Mouse (Mus musculus): ENCODE results near the gene Pabpn1l. TPM values are rescaled to one million over a fixed set of nuclear protein-coding genes. Genes with fewer than 3 reads are reported as not detected.

Pabpn1l gene
- polyA plus RNA-seq, 1 experiment = 0.55 TPM

GRCm38 (mm10) chr8:122606810-122607209, 15.7 kb downstream of the Pabpn1l start:
- Histone ChIP-seq H3K79me2 (ENCODE audit: control insufficient read depth, insufficient read depth) (no peaks in the 10 kb centered on the region), H3ac (ENCODE audit: control insufficient read depth, insufficient read length) (no peak overlapping the region), H3K36me3 (ENCODE audit: control insufficient read depth, insufficient read depth) (no peaks in the 10 kb centered on the region), H3K4me3 (no peak overlapping the region), H3K4me2 (ENCODE audit: low read depth) (no peak overlapping the region), H3K27me3 (ENCODE audit: control insufficient read depth, insufficient read depth, insufficient read length) (no peaks in the 10 kb centered on the region)
- TF ChIP-seq CEBPB (IDR thresholded peaks at IDR 0.05; ENCODE audit: insufficient read depth, poor library complexity, severe bottlenecking) (no peak), REST (IDR thresholded peaks at IDR 0.05; ENCODE audit: insufficient read depth, insufficient read length) (no peak), POLR2AphosphoS2 (IDR thresholded peaks at IDR 0.05; ENCODE audit: insufficient read length, low read depth) (no peak), TCF12 (IDR thresholded peaks at IDR 0.05; ENCODE audit: insufficient read depth, poor library complexity, severe bottlenecking) (no peak), MYOD1 (IDR thresholded peaks at IDR 0.05; ENCODE audit: control insufficient read depth in 1 of 3, insufficient read length in 2 of 3, low read depth in 2 of 3) (no peak), TCF3 (IDR thresholded peaks at IDR 0.05; ENCODE audit: insufficient read length, low read depth) (no peak), E2F4 (IDR thresholded peaks at IDR 0.05; ENCODE audit: insufficient read depth) (no peak), MYOG (IDR thresholded peaks at IDR 0.05; ENCODE audit: control insufficient read depth in 1 of 3, insufficient read depth in 1 of 3, insufficient read length in 2 of 3, low read depth in 2 of 3) (no peak), USF1 (IDR thresholded peaks at IDR 0.05; ENCODE audit: low read depth) (no peak), SRF (IDR thresholded peaks at IDR 0.05; ENCODE audit: control insufficient read depth, insufficient read length, low read depth) (no peak)

DNA sequence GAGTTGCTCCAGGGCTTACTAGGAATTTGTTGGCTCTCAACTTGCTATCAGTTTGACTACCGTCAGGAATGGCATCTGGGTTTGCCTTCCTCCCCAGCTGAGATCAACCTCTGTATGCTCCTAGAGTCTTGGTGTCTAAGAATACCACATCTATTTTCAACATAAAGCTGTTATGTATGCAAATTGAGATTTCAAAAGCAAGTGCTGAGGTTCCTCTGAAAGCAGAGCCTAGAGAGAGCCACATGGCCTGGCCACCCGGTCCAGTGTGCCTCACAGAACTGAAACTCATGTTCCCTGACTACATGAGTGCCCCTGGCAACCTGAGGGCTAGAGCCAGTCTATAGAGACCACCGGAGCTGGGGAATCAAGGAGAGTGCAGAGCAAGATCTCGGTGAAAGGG, 17.2 kb downstream of the Pabpn1l start:
- Histone ChIP-seq H3ac (ENCODE audit: control insufficient read depth, insufficient read length) (no peak overlapping the region), H3K79me2 (ENCODE audit: control insufficient read depth, insufficient read depth) (no peaks in the 10 kb centered on the region), H3K4me3 (no peak overlapping the region), H3K4me2 (ENCODE audit: low read depth) (no peak overlapping the region), H3K36me3 (ENCODE audit: control insufficient read depth, insufficient read depth) (no peaks in the 10 kb centered on the region), H3K27me3 (ENCODE audit: control insufficient read depth, insufficient read depth, insufficient read length) (no peaks in the 10 kb centered on the region)
- TF ChIP-seq MAX (IDR thresholded peaks at IDR 0.05; ENCODE audit: low read depth) (no peak), REST (IDR thresholded peaks at IDR 0.05; ENCODE audit: insufficient read depth, insufficient read length) (no peak), E2F4 (IDR thresholded peaks at IDR 0.05; ENCODE audit: insufficient read depth) (no peak), POLR2AphosphoS2 (IDR thresholded peaks at IDR 0.05; ENCODE audit: insufficient read length, low read depth) (no peak), MYOG (IDR thresholded peaks at IDR 0.05; ENCODE audit: control insufficient read depth in 1 of 3, insufficient read depth in 1 of 3, insufficient read length in 2 of 3, low read depth in 2 of 3) (no peak), POLR2A (IDR thresholded peaks at IDR 0.05; ENCODE audit: insufficient read length, low read depth) (no peak), SRF (IDR thresholded peaks at IDR 0.05; ENCODE audit: control insufficient read depth, insufficient read length, low read depth) (no peak), TCF12 (IDR thresholded peaks at IDR 0.05; ENCODE audit: insufficient read depth, poor library complexity, severe bottlenecking) (no peak), MYOD1 (IDR thresholded peaks at IDR 0.05; ENCODE audit: control insufficient read depth in 1 of 3, insufficient read length in 2 of 3, low read depth in 2 of 3) (no peak), USF1 (IDR thresholded peaks at IDR 0.05; ENCODE audit: low read depth) (no peak), TCF3 (IDR thresholded peaks at IDR 0.05; ENCODE audit: insufficient read length, low read depth) (no peak), CEBPB (IDR thresholded peaks at IDR 0.05; ENCODE audit: insufficient read depth, poor library complexity, severe bottlenecking) (no peak)

DNA sequence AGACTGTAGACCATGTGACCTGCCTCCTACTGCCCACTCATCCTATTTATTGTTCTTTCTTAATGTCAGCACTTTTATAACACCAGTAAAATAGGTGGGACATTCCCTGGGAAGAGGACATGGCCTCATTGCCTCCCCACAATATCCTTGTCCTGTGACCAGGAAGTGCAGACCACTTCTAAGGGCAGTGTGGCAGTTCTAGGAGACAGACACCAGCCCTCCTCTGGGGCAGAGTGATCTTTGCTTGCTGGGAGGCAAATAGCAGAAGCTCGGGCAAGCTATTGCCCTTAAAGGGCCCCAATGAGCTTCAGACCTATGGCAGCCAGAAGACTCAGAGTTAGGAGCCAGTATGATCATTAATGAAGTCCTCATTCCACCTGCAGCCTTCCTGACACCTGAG, 17.9 kb downstream of the Pabpn1l start:
- no peak for TF ChIP-seq MYOG (IDR thresholded peaks at IDR 0.05; ENCODE audit: control insufficient read depth in 1 of 3, insufficient read depth in 1 of 3, insufficient read length in 2 of 3, low read depth in 2 of 3)
- no peak for TF ChIP-seq REST (IDR thresholded peaks at IDR 0.05; ENCODE audit: insufficient read depth, insufficient read length)
- TF ChIP-seq E2F4 (IDR thresholded peaks at IDR 0.05; ENCODE audit: insufficient read depth) = no peak
- TF ChIP-seq SRF (IDR thresholded peaks at IDR 0.05; ENCODE audit: control insufficient read depth, insufficient read length, low read depth) = no peak
- no peak for TF ChIP-seq POLR2A (IDR thresholded peaks at IDR 0.05; ENCODE audit: insufficient read length, low read depth)
- TF ChIP-seq USF1 (IDR thresholded peaks at IDR 0.05; ENCODE audit: low read depth) = no peak
- no peak for TF ChIP-seq CEBPB (IDR thresholded peaks at IDR 0.05; ENCODE audit: insufficient read depth, poor library complexity, severe bottlenecking)
- no peak for TF ChIP-seq POLR2AphosphoS2 (IDR thresholded peaks at IDR 0.05; ENCODE audit: insufficient read length, low read depth)
- no peak for TF ChIP-seq TCF12 (IDR thresholded peaks at IDR 0.05; ENCODE audit: insufficient read depth, poor library complexity, severe bottlenecking)
- TF ChIP-seq MYOD1 (IDR thresholded peaks at IDR 0.05; ENCODE audit: control insufficient read depth in 1 of 3, insufficient read length in 2 of 3, low read depth in 2 of 3) = no peak
- Histone ChIP-seq H3K27me3 (ENCODE audit: control insufficient read depth, insufficient read depth, insufficient read length) (no peaks in the 10 kb centered on the region), H3K4me2 (ENCODE audit: low read depth) (no peak overlapping the region), H3K36me3 (ENCODE audit: control insufficient read depth, insufficient read depth) (no peaks in the 10 kb centered on the region), H3K4me3 (no peak overlapping the region), H3ac (ENCODE audit: control insufficient read depth, insufficient read length) (no peak overlapping the region), H3K79me2 (ENCODE audit: control insufficient read depth, insufficient read depth) (no peaks in the 10 kb centered on the region)

GRCm38 (mm10) chr8:122600666-122601065, 21.9 kb downstream of the Pabpn1l start:
- no peaks in the 10 kb centered on the region for H3K36me3 ChIP-seq (ENCODE audit: control insufficient read depth, insufficient read depth)
- no peak overlapping the region for H3K4me2 ChIP-seq (ENCODE audit: low read depth)
- H3K79me2 ChIP-seq (ENCODE audit: control insufficient read depth, insufficient read depth) = no peaks in the 10 kb centered on the region
- TF ChIP-seq E2F4 (IDR thresholded peaks at IDR 0.05; ENCODE audit: insufficient read depth) (no peak), USF1 (IDR thresholded peaks at IDR 0.05; ENCODE audit: low read depth) (no peak), POLR2AphosphoS2 (IDR thresholded peaks at IDR 0.05; ENCODE audit: insufficient read length, low read depth) (no peak), MAX (IDR thresholded peaks at IDR 0.05; ENCODE audit: low read depth) (no peak)
- H3ac ChIP-seq (ENCODE audit: control insufficient read depth, insufficient read length) = no peak overlapping the region
- H3K27me3 ChIP-seq (ENCODE audit: control insufficient read depth, insufficient read depth, insufficient read length) = no peaks in the 10 kb centered on the region
- H3K4me3 ChIP-seq = no peak overlapping the region

- H3K27me3 ChIP-seq (ENCODE audit: control insufficient read depth, insufficient read depth, insufficient read length) = no peaks in the 10 kb centered on the region
- H3K4me3 ChIP-seq = no peak overlapping the region
- TF ChIP-seq E2F4 (IDR thresholded peaks at IDR 0.05; ENCODE audit: insufficient read depth) (no peak), MYOD1 (IDR thresholded peaks at IDR 0.05; ENCODE audit: control insufficient read depth in 1 of 3, insufficient read length in 2 of 3, low read depth in 2 of 3) (no peak), CEBPB (IDR thresholded peaks at IDR 0.05; ENCODE audit: insufficient read depth, poor library complexity, severe bottlenecking) (no peak), POLR2AphosphoS2 (IDR thresholded peaks at IDR 0.05; ENCODE audit: insufficient read length, low read depth) (no peak), REST (IDR thresholded peaks at IDR 0.05; ENCODE audit: insufficient read depth, insufficient read length) (no peak), MAX (IDR thresholded peaks at IDR 0.05; ENCODE audit: low read depth) (no peak), TCF3 (IDR thresholded peaks at IDR 0.05; ENCODE audit: insufficient read length, low read depth) (no peak), SRF (IDR thresholded peaks at IDR 0.05; ENCODE audit: control insufficient read depth, insufficient read length, low read depth) (no peak), MYOG (IDR thresholded peaks at IDR 0.05; ENCODE audit: control insufficient read depth in 1 of 3, insufficient read depth in 1 of 3, insufficient read length in 2 of 3, low read depth in 2 of 3) (no peak)
- H3K36me3 ChIP-seq (ENCODE audit: control insufficient read depth, insufficient read depth) = no peaks in the 10 kb centered on the region
- H3ac ChIP-seq (ENCODE audit: control insufficient read depth, insufficient read length) = no peak overlapping the region
- H3K4me2 ChIP-seq (ENCODE audit: low read depth) = no peak overlapping the region
- H3K79me2 ChIP-seq (ENCODE audit: control insufficient read depth, insufficient read depth) = no peaks in the 10 kb centered on the region
These were observed 26.5 kb downstream of the Pabpn1l start for GRCm38 (mm10) chr8:122596031-122596430.

Measured in myocyte (in vitro differentiated cells).